Mouse (Mus musculus) megakaryocyte-erythroid progenitor cell, adult 5-6 weeks (primary cell): ENCODE data around the gene Pik3r5. TPM values are rescaled to one million over a fixed set of nuclear protein-coding genes. Genes with fewer than 3 reads are reported as not detected.

ENCODE experiments used
- ATAC-seq: replicated peaks from 2 replicates; pipeline ENCODE4 v1.8.0; 2016; ENCODE audit warnings: mild to moderate bottlenecking, inconsistent platforms; ENCODE audit not compliant: severe bottlenecking, poor library complexity, low FRiP score, low TSS enrichment
- total RNA-seq, 2 experiments: library from RNA; stranded (forward) in 1 of 2; stranded (reverse) in 1 of 2; fragments of 200-1000, 215-1000 nt in 1 of 2; fragments of >200 nt in 1 of 2; fragmentation: Nextera tagmentation in 1 of 2; gene quantifications; 2 replicates each; pipeline ENCODE4 v1.2.3; 2014 to 2017

Gene Pik3r5
- total RNA-seq, 2 experiments from 2014 or later = 2.5 to 4.1 TPM

DNA sequence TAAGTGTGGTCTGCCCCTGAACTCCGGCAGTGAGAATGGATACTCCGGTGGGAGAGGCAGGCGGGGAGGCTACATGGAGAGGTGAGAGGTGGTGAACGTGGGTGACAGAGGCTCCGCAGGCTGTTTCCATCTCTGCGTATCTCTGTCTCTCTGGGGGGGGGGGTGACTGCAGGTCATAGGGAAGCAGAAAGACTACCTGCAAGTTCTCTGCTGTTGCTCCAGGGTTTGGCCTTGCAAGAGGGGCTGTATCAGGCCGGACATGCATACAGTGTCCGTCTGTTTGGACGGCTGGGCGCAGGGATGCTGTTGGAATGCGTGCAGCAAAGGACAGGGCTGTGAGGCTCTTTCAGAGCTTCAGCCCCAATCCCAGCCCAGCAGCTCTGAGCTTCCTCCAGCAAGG lies 73.0 kb downstream of the Pik3r5 start:
- no peak for ATAC-seq

DNA sequence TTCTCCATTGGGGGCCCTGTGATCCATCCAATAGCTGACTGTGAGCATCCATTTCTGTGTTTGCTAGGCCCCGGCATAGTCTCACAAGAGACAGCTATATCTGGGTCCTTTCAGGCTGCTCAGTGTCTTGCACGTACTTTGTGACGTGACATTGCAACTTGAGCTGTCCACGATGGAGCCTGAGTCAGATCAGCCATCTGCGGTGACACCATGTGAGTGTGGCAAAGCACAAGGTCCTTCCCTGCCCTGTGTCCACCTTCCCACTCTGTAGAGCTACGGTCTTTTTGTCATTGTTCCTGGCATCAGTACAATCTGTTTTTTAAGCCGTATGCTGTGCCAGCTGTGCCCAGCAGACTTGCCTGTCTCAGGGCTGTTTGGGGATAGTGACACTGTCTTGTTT lies 75.3 kb downstream of the Pik3r5 start:
- no peak for ATAC-seq

DNA sequence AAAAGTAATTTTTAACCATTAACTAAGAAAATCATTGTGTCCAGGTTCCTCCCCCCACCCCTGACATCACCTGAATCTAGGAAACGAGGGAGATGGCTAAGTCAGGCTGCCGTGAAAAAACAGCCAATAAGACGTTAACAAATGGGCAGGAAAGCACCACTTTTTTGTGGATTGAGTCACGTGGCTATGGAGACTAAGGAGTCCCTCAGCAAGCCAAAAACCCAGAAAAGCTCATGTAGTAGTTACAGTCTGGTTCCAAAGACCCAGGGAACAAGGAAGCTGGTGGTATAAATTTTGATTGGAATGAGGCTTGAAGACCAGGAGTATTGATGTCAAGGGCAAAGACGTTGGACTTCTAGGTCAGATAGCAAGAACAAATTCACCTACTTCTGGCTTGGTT lies 76.7 kb downstream of the Pik3r5 start:
- no peak for ATAC-seq

DNA sequence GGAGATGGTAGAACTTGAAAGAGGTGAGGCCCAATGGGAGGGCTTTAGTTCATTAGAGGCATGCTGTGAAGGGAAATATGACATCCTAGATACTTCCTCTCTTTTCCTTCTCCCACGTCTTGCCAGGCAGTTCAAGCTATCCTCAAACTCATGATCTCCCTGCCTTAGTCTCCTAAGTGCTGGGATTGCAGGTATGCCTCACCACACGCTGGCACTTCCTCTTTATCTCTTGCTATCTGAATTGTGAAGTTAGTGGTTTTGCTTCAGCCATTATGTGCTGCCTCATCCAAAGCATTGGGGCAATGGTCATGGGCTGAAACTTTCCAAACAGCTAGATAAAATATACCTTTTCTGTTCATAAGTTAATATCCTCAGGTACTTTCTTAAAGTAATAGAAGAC lies 77.3 kb downstream of the Pik3r5 start:
- no peak for ATAC-seq

DNA sequence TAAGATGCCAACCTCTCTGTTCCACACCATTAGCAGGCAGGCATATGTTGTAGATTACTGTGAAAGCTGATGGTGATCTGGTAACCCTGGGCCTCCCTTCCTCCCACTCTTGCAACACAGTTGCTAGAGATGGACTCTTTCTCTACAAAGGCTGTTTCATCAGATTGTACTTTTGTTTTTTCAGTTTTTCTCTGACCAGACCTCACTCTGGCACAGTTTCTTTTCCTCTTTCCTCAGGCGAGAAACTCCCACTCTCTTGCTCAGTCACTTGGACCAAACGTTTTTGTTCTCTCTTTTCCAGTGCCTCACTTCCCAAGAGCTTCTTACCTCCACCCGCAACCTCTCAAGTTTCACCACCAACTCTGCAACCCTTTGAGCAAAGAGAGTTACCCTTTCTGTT lies 82.0 kb downstream of the Pik3r5 start:
- no peak for ATAC-seq

DNA sequence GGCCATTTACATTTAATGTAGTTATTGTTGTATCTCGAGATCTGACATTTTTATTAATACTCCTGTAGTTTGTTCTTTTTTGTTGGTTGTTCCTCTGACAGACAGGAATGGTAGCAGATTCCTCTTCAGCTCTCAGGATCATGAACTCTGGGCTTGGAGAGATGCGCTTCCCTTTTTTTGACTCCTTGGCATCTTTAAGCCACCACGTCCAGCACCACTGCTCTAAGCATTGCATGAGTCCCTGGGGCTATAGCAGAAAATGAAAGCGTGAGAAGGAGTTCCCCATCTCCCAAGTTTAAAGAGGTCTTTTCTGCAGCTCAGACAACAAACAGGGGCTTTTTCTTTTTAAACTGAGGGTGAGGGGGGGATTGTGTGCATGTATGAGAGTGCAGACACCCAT lies 87.4 kb downstream of the Pik3r5 start:
- ATAC-seq = no peak

DNA sequence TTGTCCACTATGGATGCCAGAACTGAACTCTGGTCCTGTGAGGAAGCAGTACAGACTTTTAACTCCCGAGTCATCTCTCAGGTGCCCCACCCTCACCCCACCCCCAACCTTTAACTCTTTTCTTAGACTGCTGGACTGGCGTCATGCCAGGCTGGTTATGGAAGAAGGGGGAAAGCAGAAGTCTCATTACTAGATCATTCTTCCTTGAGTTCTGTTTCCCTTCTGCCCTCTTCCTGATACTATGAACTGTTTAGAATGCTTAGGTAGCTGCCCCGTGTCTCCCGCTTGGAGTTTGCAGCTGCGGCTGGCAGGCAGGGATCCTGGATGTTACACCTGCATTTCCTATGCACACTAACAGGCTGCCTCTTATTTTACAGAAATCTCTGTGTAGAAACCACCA lies 87.9 kb downstream of the Pik3r5 start:
- no peak for ATAC-seq

DNA sequence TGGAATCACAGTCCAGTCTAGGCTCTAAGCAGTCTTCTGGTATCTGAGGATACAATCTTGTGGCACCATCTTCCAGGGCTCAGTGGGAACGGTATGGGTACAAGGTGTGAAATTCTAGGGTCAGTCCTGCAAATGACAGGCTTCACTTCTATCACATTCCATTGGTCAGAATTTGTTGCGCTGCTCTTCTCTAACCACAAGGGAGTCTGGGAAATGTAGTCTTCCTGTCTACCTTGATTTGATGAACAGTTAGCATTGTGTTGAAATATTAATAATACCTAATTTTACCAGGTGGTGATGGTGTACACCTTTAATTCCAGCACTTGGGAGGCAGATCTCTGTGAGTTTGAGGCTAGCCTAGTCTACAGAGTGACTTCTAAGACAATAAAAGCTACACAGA lies 88.5 kb downstream of the Pik3r5 start:
- ATAC-seq = no peak

DNA sequence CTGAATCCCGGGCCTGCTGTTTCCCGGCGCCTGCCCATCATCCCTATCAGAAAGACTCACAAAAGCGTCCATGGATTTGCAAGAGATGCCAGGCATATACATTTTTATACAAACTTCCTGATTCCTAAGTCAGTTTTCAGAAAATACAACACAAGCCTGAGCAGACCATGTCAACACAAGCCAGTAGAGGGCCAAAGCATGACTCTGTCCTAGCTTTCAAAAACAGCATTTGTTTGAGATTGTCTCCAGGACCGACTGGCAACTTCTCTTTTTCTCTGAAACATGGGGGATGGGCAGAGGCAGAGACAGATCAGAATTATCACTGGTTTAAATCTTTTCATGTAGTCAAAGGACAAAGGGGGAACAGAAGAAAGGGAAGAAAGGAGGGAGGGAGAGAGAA lies 89.4 kb downstream of the Pik3r5 start:
- ATAC-seq = no peak

DNA sequence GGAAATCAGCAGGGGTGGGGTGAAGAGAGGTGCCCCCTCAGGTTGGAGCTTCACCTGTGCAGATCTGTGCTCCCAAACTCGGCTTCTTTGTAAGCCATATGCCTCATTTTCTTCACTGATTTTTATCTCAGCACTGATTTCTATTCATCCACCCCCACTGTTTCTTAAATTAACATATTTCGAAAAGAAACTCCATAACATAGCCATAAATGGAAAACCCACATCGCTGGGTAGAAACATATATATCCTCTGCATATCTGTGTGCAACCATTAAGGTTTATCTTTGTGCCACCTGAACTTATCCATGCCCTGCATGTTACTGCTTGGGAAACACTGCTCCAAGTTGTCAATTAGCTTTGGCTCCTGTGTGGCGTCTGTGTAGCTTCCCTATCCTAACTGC lies 94.5 kb downstream of the Pik3r5 start:
- no peak for ATAC-seq

DNA sequence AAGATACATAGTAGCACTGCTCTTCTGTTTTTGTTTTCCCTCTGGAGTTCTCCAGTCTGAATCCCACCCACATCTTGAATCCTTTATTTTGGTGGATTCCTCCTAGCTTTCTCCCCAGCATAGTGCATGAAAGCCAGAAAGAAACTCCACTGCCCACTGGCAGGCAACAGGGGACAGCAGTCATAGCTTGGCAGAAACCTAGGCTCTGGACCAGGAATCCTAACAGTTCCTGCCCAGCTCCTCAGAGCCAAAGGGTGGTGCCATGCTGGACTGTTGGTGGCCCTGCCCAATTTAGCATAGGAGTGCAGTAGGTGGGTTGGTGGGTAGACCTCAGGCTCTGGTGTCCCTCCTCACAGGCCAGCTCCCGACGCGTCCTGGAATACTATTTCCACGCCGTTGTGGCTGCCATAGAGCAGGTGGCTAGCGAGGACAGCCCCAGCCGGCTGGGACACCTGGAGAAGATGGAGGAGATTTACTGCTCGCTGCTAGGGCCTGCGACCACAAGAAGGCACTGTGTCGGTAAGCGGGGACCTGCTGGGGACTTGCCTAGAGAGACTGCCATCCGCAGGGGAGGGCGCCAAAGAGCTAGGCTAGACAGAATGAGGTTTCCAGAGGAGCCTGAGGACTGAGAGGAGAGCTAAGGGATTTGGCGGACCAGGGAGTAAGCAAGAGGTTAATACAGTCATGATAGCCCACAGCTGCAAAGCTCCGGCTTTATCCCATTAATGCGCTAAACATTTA lies 99.3 kb downstream of the Pik3r5 start:
- ATAC-seq = no peak

DNA sequence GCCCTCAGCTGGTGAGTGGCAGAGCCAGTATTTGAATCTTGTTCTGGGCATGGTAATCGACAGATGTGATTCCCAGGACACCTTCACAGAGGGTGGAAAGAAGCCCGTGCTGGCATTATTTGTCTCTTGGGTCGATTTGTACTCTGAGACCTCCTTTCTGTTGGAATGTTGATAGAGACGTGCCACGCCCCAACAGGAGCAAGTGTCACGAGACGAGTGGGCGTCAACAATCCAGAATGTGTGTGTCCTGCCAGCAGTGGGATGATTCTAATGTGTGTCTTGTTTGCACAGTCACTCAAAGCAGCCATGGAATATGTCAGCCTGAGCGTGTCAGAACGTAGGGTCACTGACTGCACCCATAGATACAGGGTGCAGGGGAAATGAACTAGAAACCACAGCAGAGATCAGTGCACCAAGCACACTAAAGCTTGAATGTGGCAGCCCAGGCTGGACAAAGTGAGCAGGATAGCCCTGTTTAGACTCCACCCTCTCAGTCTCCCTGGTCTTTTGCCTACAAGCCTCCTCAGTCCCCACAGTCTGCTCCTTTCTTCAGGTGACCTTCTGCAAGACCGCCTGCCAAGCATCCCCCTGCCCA lies 100.1 kb downstream of the Pik3r5 start:
- no peak for ATAC-seq

DNA sequence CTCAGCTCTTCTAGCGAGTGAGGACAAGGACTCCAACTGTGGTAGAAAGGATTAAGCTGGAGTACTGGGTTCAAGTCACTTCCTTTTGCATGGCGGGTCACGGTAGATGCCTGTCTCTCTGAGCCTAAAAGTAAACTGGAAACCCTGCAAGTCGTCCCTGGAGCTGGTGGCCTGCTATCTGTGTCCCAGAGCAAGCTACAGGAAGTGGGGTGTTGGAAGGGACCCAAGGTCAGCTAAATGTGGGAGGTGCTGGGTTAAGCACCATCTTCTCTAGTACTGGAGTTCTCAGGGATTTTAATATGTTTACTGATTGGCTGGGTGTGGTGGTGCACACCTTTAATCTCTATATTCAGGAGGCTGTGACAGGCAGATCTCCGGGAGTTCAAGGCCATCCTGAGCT lies 100.9 kb downstream of the Pik3r5 start:
- no peak for ATAC-seq

DNA sequence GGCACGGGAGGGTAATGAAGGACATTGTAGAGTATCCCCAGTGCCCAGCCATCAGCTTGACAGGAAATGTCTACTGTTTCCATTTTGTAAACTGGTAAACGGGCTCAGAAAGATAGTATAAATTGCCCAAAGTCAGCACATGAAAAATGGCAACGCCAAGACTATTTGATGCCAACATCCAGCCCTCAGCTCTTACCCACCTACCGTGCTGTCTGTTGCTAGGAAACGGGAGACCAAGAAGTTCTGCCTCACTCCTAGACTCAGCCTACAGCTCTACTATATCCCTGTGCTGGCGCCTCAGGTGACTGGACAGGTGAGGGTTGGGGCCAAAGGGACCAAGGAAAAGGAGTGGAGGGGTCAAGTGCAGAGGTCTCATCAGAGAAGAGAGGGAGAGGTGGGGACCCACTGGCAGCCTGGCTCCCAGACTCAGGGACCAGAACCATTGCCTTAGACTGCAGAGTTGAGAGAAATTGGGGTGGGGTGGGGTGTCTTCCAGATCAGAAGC lies 102.1 kb downstream of the Pik3r5 start:
- no peak for ATAC-seq

DNA sequence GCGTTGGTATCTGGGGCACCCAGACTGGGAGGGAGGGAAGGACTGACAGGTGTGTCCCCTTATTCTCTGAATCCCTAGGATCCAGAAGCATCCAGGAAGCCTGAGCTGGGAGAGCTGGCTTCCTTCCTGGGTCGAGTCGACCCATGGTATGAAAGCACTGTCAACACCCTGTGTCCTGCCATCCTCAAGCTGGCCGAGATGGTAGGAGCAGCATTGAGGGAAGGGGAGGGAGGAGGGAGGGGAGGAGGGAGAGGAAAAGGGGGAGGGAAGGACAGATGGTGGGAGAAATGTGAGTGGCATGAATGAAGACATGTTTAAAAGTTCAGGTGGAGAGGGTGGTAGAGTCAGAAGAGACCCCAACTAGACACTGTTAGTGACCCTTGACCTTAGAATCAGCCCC lies 104.1 kb downstream of the Pik3r5 start:
- ATAC-seq = no peak

DNA sequence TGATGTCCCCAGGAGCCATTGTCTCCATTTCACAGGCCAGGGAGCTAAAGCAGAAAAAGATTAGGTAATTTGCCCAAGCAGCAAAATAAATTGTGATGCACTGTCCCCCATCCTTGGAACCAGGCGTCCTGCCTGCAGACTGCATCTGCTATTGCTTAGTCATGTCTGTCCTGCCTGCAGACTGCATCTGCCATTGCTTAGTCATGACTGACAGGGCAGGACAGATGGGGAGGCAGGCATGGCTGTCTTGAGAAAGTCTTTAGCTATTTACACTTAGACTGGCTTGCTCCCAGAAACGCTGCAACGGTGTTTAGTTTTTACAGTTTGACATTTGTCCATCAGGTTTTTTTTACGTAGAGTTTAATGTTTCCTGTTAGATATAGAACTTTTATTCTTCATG lies 104.5 kb downstream of the Pik3r5 start:
- no peak for ATAC-seq

DNA sequence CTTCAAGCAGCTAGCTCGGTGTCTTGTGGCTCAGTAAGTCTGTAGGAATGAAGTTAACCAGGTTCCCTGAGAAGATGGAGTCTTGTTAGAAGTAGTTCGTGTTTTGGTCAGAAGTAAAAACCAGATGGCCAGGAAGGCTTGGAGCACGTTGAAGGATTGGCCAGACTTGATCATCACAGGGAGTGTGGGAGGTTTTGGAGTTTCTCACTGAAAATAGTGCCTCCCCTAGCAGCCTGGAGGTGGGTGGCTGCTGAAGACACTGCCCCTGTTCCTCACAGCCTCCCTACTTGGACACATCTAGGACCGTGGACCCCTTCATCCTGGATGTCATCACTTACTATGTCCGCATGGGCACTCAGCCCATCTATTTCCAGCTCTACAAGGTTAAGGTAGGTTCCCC lies 107.7 kb downstream of the Pik3r5 start:
- no peak for ATAC-seq

DNA sequence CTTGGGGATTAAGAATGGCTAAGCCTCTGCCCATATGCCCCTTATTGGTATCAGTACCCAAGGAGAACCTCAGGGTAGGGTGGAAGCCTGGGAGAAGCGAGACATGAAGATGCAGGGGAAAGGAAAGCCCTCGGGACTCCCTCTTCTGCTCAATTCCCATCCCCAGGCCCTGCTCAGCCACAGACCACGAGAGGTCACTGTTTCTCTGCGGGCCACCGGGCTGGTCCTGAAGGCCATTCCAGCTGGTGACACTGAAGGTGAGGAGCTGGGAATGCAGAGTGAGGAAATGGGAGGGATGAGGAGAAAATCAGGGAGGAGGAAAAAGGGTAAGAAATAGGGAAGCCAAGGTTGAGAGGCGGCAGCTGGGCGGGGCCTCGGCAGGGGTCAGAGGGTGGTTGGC lies 112.6 kb downstream of the Pik3r5 start:
- no peak for ATAC-seq

DNA sequence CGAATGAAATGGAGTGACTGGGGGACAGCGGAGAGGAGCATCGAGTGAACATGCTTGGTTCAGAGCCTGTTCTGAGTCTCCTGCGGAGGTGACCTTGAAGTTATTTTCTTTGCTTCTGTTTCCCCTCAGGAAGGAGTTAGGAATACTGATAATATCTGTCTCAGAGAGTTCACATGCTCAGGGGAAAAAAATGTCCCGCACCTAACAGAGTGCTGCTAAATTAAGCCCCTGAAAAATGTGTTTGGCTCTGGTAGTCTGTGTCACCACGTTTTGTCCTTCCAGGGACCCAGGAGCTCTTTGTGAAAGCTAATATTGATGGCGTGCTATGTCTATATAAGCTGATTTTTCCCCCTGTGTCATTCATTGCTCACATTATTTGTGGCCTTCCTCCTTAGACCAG lies 113.3 kb downstream of the Pik3r5 start:
- no peak for ATAC-seq

DNA sequence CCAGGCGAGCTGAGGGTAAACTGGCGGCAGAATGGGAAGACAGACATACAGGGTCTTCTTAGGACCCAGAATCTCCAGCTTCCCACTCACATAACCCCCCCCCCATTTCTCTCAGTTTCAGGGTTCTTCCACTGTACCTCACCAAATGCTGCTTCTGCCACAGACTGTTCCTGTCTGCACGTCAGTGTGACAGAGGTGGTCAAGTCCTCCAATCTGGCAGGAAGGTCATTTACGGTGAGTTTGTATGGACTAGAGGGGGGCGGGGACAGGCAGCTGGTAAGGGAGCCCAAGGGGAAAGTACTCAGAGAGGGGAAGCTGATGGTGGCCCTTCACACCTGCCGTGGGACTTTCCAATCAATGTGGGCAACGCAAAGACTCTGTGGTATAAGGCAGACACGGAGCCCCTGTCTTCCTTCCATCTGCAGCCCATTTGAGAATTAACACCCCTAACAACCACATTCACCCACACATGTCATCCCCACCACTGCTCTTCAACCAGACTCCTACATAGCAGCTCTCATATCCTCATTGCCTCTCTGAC lies 113.8 kb downstream of the Pik3r5 start:
- ATAC-seq = no peak
